8 mouse cellular contexts compared by ENCODE assay signal in the genomic region with DNA sequence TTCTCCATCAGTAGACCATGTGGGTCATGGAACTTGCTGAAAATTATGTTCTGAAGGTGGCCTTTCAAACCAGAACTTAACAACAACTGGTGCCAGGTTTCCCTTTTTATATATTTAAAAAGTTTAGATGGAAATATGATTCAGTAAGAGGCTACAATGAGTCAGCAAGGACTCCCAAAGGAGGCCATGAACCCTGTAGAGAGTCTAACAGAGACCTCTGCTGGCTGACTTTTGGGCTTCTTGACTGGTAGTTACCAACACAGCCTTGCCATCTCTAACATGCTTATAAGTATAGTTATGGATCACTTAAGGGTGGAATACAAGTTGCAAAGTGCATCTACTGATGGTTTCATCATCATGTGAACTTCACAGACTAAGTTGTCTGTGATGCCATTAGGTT.
DNase-seq lines count a peak whose midpoint lies in the region; TF ChIP-seq lines count a peak whose summit lies in the region.
"Had no signal": no experiment of that assay in that cellular context is flagged by ENCODE, and none has a peak within 500 bp of the region (broad histone marks: within the 10 kb centered on the region; RNA-seq: fewer than 3 reads in every experiment).

No protein-coding gene starts in this region.

- H3K4me3 ChIP-seq in layer of hippocampus, adult 2 months, result no peak overlapping the region

- peak; percentile 62 for TF ChIP-seq CTCF in layer of hippocampus, adult 2 months (conservative IDR thresholded peaks at IDR 0.05)

- H3K27ac ChIP-seq in layer of hippocampus, adult 2 months, result no peak overlapping the region
- H3K27ac ChIP-seq: macrophage had no signal

- peak in 1 of 2 experiments; percentile 15 for DNase-seq in layer of hippocampus, adult 2 months (ENCODE audit: low spot score in 2 of 2)
- no peak for DNase-seq in layer of hippocampus, adult 9-10 months (ENCODE audit: low spot score)
- DNase-seq in adrenal gland, adult 8-10 months, result peak; percentile 18
- peak; percentile 5 to 8 for DNase-seq in kidney, postnatal 4 days
- peak; percentile 36 for DNase-seq in thymus, postnatal 25 days
- no peak for DNase-seq in MN1 (ENCODE audit: low spot score)
- no peak for DNase-seq in T-cell, adult 2 months (ENCODE audit: low spot score)

Comparison
In these comparisons a context has a peak if more than half of its experiments do, and no peak if none do; other contexts are left out.
1. DNase-seq: peak in adrenal gland, adult 8-10 months (single experiment), kidney, postnatal 4 days (2 of 2) and thymus, postnatal 25 days (single experiment); none in layer of hippocampus, adult 9-10 months (single experiment), MN1 (single experiment) and T-cell, adult 2 months (single experiment).